13 mouse cellular contexts compared by ENCODE assay signal in genomic region chr13:45749222-45749621, GRCm38 (mm10).
DNase-seq lines count a peak whose midpoint lies in the region; ATAC-seq and TF ChIP-seq lines count a peak whose summit lies in the region.
"Had no signal": no experiment of that assay in that cellular context is flagged by ENCODE, and none has a peak within 500 bp of the region (broad histone marks: within the 10 kb centered on the region; RNA-seq: fewer than 3 reads in every experiment).

No protein-coding gene starts in this region.

- no peaks in the 10 kb centered on the region for H3K27me3 ChIP-seq in lung, postnatal 0 days (replicated peaks; ENCODE audit: insufficient read depth, low read length)
- no peaks in the 10 kb centered on the region for H3K27me3 ChIP-seq in small intestine, adult 2 months (ENCODE audit: control insufficient read depth, insufficient read depth, low read length)
- H3K27me3 ChIP-seq: CH12.LX; liver, embryonic 13.5 days; midbrain, embryonic 13.5 days had no signal

- ATAC-seq in lung, postnatal 0 days = no peak
- ATAC-seq: midbrain, embryonic 13.5 days had no signal

- DNase-seq in lung, postnatal 0 days (ENCODE audit: low spot score) = no peak
- DNase-seq in lung, postnatal 4 days = no peak
- DNase-seq in fibroblast of lung, adult 2 months (ENCODE audit: low read depth) = peak; percentile 61
- DNase-seq in kidney, adult 18-20 months = peak; percentile 24
- no peak for DNase-seq in thymus, adult 18-20 months
- no peak for DNase-seq in cerebellum, adult 8-10 months
- no peak for DNase-seq in adrenal gland, postnatal 10 days
- DNase-seq: layer of hippocampus, adult 9-11 months; liver, embryonic 13.5 days had no signal

- H3K4me3 ChIP-seq in lung, postnatal 0 days (ENCODE audit: low read depth, low read length) = no peak overlapping the region
- no peak overlapping the region for H3K4me3 ChIP-seq in small intestine, adult 2 months (ENCODE audit: low read depth, low read length)
- H3K4me3 ChIP-seq: erythroblast, embryonic 14.5 days; liver, embryonic 13.5 days; midbrain, embryonic 13.5 days had no signal

- H3K4me1 ChIP-seq in lung, postnatal 0 days (ENCODE audit: insufficient read depth, low read depth, low read length) = peaks cover 15% of the 10 kb centered on the region
- peaks cover 12% of the 10 kb centered on the region; the same call in 1 of the 2 replicates for H3K4me1 ChIP-seq in small intestine, adult 2 months (ENCODE audit: control insufficient read depth, insufficient read depth, insufficient read length, low read length)

- no peaks in the 10 kb centered on the region for H3K9me3 ChIP-seq in lung, postnatal 0 days (ENCODE audit: low read length)
- H3K9me3 ChIP-seq: liver, embryonic 13.5 days; midbrain, embryonic 13.5 days had no signal

- no peak overlapping the region for H3K9ac ChIP-seq in lung, postnatal 0 days (replicated peaks; ENCODE audit: low read depth)
- H3K9ac ChIP-seq: liver, embryonic 13.5 days; midbrain, embryonic 13.5 days had no signal

- TF ChIP-seq POLR2A in small intestine, adult 2 months (IDR thresholded peaks at IDR 0.05; ENCODE audit: low read depth, low read length) = no peak

- no peak overlapping the region for H3K4me2 ChIP-seq in lung, postnatal 0 days (replicated peaks; ENCODE audit: low read depth, low read length)
- H3K4me2 ChIP-seq: liver, embryonic 13.5 days; midbrain, embryonic 13.5 days had no signal

- 0 out of 2 replicates have a peak overlapping the region, but pooled peaks have one; percentile 10 for H3K27ac ChIP-seq in lung, postnatal 0 days (ENCODE audit: low read length)
- peak overlapping the region; percentile 32 for H3K27ac ChIP-seq in small intestine, adult 2 months (ENCODE audit: insufficient read depth, low read depth, low read length)
- H3K27ac ChIP-seq: liver, embryonic 13.5 days; midbrain, embryonic 13.5 days had no signal

- no peak for TF ChIP-seq EP300 in lung, postnatal 0 days (IDR thresholded peaks at IDR 0.05)

- H3K36me3 ChIP-seq in lung, postnatal 0 days (ENCODE audit: insufficient read depth, low read length) = no peaks in the 10 kb centered on the region
- H3K36me3 ChIP-seq in small intestine, adult 2 months (ENCODE audit: control insufficient read depth, insufficient read depth, low read length) = no peaks in the 10 kb centered on the region; the same call in 1 of the 2 replicates
- H3K36me3 ChIP-seq: liver, embryonic 13.5 days; midbrain, embryonic 13.5 days had no signal

- WGBS in lung, postnatal 0 days = 64% methylated on average over 8 of the region's 8 CpGs
- WGBS in small intestine, adult 2 months = 49% methylated on average over 8 of the region's 8 CpGs

- no peak for TF ChIP-seq CTCF in lung, postnatal 0 days (IDR thresholded peaks at IDR 0.05)
- no peak for TF ChIP-seq CTCF in small intestine, adult 2 months (IDR thresholded peaks at IDR 0.05; ENCODE audit: extremely low read depth, insufficient read length, insufficient replicate concordance, low read depth, low read length)

Comparison
In these comparisons a context has a peak if more than half of its experiments do, and no peak if none do; other contexts are left out.
1. DNase-seq: peak in fibroblast of lung, adult 2 months (single experiment) and kidney, adult 18-20 months (single experiment); none in lung, postnatal 0 days (single experiment), lung, postnatal 4 days (0 of 2), thymus, adult 18-20 months (0 of 2), cerebellum, adult 8-10 months (single experiment) and adrenal gland, postnatal 10 days (single experiment).